Mouse (Mus musculus) limb, embryonic 15.5 days (tissue): ENCODE results near the gene Iyd. TPM values are rescaled to one million over a fixed set of nuclear protein-coding genes. Genes with fewer than 3 reads are reported as not detected.

Experiments
- ATAC-seq: fragments of 200-750 bp; cut with Nextera tagmentation; 2 replicates; pipeline ENCODE4 v1.8.0; 2017; ENCODE audit warnings: low read depth, moderate TSS enrichment; ENCODE audit not compliant: insufficient number of reproducible peaks, low FRiP score, low TSS enrichment
- H3K27ac ChIP-seq: fragments of 300-500 bp; sonication (generic); 2 replicates; pipeline ENCODE4 v1.5.1; 2015; ENCODE audit warnings: moderate library complexity, mild to moderate bottlenecking, inconsistent platforms
- H3K27me3 ChIP-seq: fragments of 300-500 bp; sonication (generic); 2 replicates; pipeline ENCODE4 v1.6.1; 2015; ENCODE audit warnings: inconsistent platforms
- H3K36me3 ChIP-seq: fragments of 300-500 bp; sonication (generic); 2 replicates; pipeline ENCODE4 v1.6.1; 2015; ENCODE audit warnings: inconsistent platforms
- H3K4me1 ChIP-seq: fragments of 300-500 bp; sonication (generic); 2 replicates; pipeline ENCODE4 v1.6.1; 2015; ENCODE audit warnings: inconsistent platforms
- H3K4me2 ChIP-seq: fragments of 300-500 bp; sonication (generic); 2 replicates; pipeline ENCODE4 v1.6.1; 2015; ENCODE audit warnings: mild to moderate bottlenecking, inconsistent platforms
- H3K4me3 ChIP-seq: fragments of 300-500 bp; sonication (generic); 2 replicates; pipeline ENCODE4 v1.5.1; 2015; ENCODE audit warnings: mild to moderate bottlenecking, inconsistent platforms
- H3K9ac ChIP-seq: fragments of 300-500 bp; sonication (generic); 2 replicates; pipeline ENCODE4 v1.6.1; 2015; ENCODE audit warnings: inconsistent platforms
- H3K9me3 ChIP-seq: fragments of 300-500 bp; sonication (generic); 2 replicates; pipeline ENCODE4 v1.6.1; 2016; ENCODE audit warnings: inconsistent platforms
- WGBS: fragments of 180-500 bp; shearing (Covaris S2); methylation state at CpG from one replicate; pipeline ENCODE4 v1.1.7; 2015; 5-methylcytosine and 5-hydroxymethylcytosine counted together
- polyA plus RNA-seq: library from polyadenylated mRNA; unstranded; fragments of >200 nt; fragmentation: Nextera tagmentation; extraction: Ambion mirVana; gene quantifications from 2 replicates; pipeline ENCODE4 v1.2.1, GENCODE M21; 2015

The Iyd gene
- polyA plus RNA-seq, 1 experiment from 2014 or later: 1.4 TPM

DNA sequence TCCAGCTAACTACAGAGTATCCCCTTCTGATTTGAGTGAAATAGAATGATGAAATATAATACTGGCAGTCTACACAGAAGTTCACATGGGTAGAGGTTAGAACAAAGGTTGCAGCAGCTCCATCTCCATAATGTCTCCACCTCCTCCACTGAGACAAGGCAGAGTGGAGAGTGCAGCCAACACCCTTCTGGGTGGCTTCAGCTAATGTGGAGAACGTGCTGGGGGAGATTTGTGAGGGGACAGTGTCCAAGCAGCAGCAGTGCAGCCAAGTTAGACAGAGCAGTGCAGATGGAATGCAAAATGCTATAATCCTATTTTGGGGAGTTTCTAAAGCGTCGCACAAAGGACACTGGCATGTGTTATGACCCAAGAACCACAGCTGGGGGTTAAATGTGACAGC is 16.5 kb downstream of the Iyd start:
- no peaks in the 10 kb centered on the region for H3K4me1 ChIP-seq
- 78% methylated on average over 3 of the region's 3 CpGs for WGBS
- no peaks in the 10 kb centered on the region for H3K9me3 ChIP-seq
- H3K4me3 ChIP-seq: no peak overlapping the region
- H3K4me2 ChIP-seq: no peak overlapping the region
- no peak overlapping the region for H3K9ac ChIP-seq
- H3K36me3 ChIP-seq: no peaks in the 10 kb centered on the region
- no peak for ATAC-seq
- no peaks in the 10 kb centered on the region for H3K27me3 ChIP-seq
- H3K27ac ChIP-seq: no peak overlapping the region

DNA sequence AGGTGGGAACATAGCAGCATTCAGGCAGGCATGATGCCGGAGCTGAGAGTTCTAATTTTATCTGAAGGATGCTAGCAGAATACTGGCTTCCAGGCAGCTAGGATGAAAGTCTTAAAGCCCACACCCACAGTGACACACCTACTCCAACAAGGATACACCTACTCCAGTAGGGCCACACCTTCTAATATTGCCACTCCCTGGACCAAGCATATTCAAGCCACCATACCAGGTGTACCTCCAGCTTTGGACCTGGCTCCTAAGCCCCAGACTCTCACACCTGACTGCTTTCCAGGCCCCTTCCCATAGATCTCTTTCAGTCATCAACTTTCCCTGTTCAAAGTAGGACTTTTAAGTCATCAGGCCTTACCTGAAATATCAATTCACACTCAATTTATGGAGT is 19.1 kb downstream of the Iyd start:
- ATAC-seq: no peak
- no peak overlapping the region for H3K4me2 ChIP-seq
- no peaks in the 10 kb centered on the region for H3K36me3 ChIP-seq
- H3K4me1 ChIP-seq: no peaks in the 10 kb centered on the region
- H3K4me3 ChIP-seq: no peak overlapping the region
- H3K27ac ChIP-seq: no peak overlapping the region
- H3K9ac ChIP-seq: no peak overlapping the region
- WGBS: 96% methylated on average over 1 of the region's 1 CpGs
- H3K27me3 ChIP-seq: no peaks in the 10 kb centered on the region
- H3K9me3 ChIP-seq: no peaks in the 10 kb centered on the region

DNA sequence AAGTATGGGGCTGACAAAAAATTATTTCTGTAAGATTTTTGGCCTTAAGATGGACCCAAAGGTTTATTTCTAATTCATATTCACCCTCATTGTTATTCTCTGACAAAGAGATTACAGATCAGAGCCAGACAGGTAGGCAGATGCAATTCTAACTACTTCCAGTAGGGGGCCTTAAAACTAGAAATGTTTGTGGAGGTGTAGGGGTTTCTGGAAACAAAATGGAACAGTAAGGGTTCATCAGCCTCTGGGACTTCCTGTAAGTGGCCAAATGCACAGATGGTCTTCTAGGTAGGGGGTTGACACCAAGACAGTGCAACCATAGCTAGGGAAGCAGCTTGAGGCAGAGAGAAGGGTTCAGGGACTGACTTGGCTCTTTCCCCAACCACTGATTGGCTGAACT is 22.1 kb downstream of the Iyd start:
- Histone ChIP-seq H3K9ac (no peak overlapping the region), H3K4me2 (no peak overlapping the region), H3K27ac (no peak overlapping the region), H3K9me3 (no peaks in the 10 kb centered on the region), H3K36me3 (no peaks in the 10 kb centered on the region), H3K4me3 (no peak overlapping the region), H3K4me1 (no peaks in the 10 kb centered on the region), H3K27me3 (no peaks in the 10 kb centered on the region)
- ATAC-seq: no peak

DNA sequence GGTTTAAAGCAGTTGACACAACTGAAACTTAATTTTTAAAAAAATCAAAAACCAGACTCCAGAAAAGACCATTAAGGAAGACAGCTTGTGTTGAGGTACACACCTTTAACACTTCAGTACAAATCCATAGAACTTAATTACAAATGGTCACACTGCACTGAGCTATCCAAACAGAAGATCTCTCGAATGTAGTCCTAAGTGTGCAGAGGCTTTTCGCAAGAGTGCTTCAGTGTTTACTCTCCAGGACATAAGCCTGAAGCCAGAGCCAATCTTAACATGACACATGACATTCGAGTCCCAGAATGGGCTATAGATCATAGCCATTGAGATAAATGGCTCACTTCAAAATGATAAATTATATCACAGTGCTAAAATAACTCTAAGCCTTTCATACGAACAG is 25.1 kb downstream of the Iyd start:
- no peaks in the 10 kb centered on the region for H3K9me3 ChIP-seq
- H3K9ac ChIP-seq: no peak overlapping the region
- 80% methylated on average over 4 of the region's 4 CpGs for WGBS
- H3K27me3 ChIP-seq: no peaks in the 10 kb centered on the region
- H3K27ac ChIP-seq: no peak overlapping the region
- H3K36me3 ChIP-seq: no peaks in the 10 kb centered on the region
- H3K4me2 ChIP-seq: no peak overlapping the region
- no peak for ATAC-seq
- H3K4me1 ChIP-seq: no peaks in the 10 kb centered on the region
- H3K4me3 ChIP-seq: no peak overlapping the region

DNA sequence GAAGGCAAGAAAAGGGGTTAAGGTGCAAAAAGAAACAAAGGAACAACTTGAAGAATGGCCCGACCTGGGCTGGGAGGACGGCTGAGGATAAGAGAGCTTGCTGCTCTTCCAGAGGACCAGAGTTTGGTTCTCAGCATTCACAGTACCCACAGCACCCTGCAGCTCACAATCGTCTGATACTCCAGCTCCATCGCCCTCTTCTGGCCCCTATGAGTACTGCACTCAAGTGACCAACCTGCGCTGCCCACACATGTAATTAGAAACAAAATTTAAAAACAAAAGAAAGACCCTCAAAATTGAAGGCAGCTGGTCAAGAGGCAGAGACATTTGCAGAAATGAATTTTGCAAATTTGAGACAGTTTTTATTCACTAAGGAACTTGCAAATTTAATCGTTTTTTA is 27.8 kb downstream of the Iyd start:
- ATAC-seq: no peak
- H3K4me2 ChIP-seq: no peak overlapping the region
- H3K36me3 ChIP-seq: no peaks in the 10 kb centered on the region
- no peak overlapping the region for H3K4me3 ChIP-seq
- no peaks in the 10 kb centered on the region for H3K27me3 ChIP-seq
- no peak overlapping the region for H3K9ac ChIP-seq
- H3K27ac ChIP-seq: no peak overlapping the region
- H3K4me1 ChIP-seq: peaks cover 2% of the 10 kb centered on the region; the same call in 1 of the 2 replicates
- 70% methylated on average over 6 of the region's 6 CpGs for WGBS
- H3K9me3 ChIP-seq: no peaks in the 10 kb centered on the region

DNA sequence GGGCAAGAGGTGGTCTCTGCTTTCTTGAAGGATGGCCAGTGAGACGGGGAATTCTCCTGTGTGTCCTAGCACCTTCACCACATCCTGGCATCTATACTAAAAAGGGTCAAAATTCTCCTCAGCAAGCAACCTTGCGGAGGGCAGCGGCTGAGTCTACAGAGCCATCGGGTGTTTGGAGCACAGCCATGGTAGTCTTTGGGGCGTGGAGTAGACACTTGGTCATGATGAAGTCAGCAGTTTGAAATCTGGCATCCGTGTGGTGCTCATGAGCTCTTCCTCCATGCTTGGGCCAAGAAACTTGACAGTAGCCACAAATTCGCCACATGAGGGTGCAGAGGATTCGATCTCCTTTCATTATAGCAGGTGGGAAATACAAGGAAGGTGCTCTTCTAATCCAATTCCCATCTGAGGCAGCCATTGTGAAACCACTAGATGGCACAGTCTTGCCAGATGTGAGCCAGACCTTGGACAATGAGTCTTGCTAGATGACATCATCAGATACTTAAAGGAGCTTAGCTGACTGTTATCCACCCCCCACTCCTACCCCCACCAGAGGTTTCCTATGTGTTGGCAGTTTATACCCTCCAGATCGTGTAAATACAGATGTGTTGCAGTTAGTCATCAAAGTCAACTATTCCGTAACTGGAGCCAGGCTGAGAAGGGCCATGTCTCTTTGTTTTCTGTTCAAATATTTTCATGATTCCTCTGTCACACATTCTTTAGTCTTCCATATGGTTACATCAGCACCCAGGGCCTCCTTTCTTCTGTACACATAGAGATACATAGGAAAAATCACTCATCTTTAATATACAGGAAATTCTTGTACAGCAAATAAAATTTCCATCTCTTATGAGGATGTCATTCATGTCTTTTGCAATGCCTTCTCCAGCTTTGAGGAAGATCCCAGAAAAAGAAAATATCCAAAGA is 32.9 kb downstream of the Iyd start:
- Histone ChIP-seq H3K9ac (no peak overlapping the region), H3K27me3 (no peaks in the 10 kb centered on the region), H3K4me3 (no peak overlapping the region), H3K27ac (no peak overlapping the region), H3K4me1 (peaks cover 3% of the 10 kb centered on the region; the same call in 1 of the 2 replicates), H3K36me3 (no peaks in the 10 kb centered on the region), H3K4me2 (no peak overlapping the region), H3K9me3 (no peaks in the 10 kb centered on the region)
- 59% methylated on average over 10 of the region's 10 CpGs for WGBS
- peak; percentile 69 for ATAC-seq

DNA sequence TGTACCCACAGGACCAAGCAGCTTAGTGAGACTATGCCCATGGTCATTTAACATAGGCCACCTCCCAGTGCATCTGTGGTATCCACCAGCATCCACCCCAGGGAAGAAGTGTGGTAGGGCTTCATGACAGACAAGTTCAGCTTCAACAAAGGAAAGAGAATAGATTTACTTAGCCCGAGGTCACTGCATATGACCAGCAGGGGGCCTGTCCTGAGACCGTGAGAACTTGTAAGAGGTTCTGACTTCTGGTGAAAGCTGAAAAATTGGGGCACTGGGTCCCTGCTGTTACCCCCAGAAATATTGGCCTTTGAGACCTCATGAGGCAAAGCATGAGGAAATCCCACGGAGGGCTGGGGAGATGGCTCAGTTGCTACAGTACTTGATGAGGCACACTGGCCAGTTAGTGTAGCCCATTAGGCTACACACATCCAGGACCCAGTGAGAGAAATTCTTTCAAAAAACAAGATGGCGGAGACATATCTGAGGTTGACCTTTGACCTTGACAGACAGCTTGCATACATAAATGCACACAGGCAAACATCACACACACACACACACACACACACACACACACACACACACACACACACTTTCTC is 34.0 kb downstream of the Iyd start:
- Histone ChIP-seq H3K27me3 (no peaks in the 10 kb centered on the region), H3K27ac (no peak overlapping the region), H3K9ac (no peak overlapping the region), H3K4me1 (peaks cover 3% of the 10 kb centered on the region; the same call in 1 of the 2 replicates), H3K4me2 (no peak overlapping the region), H3K4me3 (no peak overlapping the region), H3K36me3 (no peaks in the 10 kb centered on the region), H3K9me3 (no peaks in the 10 kb centered on the region)
- 73% methylated on average over 4 of the region's 4 CpGs for WGBS
- no peak for ATAC-seq

DNA sequence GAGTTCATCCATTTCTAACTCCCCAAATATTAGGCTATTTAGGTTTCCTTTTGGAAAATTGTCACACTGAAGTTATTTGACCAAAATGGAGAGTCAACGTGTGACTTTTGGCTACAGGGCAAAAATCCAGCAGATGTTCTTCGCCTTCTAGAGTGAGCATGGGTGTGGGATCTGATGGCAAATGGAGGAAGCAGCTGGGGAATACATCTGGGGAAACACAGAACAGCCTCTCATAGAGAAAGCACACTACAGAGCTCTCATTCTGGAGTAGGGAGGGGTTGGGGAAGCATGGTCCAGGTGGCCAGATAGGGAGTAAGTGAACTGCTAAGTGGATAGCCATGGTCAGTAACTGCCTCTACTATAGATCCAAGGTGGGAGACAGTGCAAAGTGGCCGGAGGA is 50.6 kb downstream of the Iyd start:
- ATAC-seq: no peak
- Histone ChIP-seq H3K4me2 (no peak overlapping the region), H3K27me3 (no peaks in the 10 kb centered on the region), H3K9ac (no peak overlapping the region), H3K9me3 (no peaks in the 10 kb centered on the region), H3K4me1 (peaks cover 8% of the 10 kb centered on the region; the same call in 1 of the 2 replicates), H3K27ac (no peak overlapping the region), H3K4me3 (no peak overlapping the region), H3K36me3 (no peaks in the 10 kb centered on the region)
- WGBS: 66% methylated on average over 3 of the region's 3 CpGs

DNA sequence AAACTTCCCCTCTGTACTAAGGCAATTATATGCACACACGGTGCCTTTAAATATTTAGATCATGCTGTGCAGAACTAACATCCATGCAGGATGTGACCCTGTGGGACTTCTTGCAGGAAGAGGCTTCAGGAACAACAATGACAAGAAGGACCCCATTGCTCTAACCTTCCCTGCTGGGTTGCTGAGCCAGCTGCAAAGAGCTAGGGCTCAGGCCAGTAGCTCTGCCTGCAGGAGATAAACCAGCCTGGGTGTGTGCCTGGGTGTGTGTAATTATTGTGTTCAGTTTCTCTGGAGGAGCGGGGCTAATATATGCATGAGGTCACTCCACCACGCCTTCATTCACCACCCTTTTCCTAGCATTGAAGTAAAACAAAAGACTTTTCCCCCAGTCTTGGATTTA is 51.8 kb downstream of the Iyd start:
- H3K4me2 ChIP-seq: no peak overlapping the region
- ATAC-seq: no peak
- no peak overlapping the region for H3K9ac ChIP-seq
- WGBS: 29% methylated on average over 3 of the region's 3 CpGs
- H3K4me3 ChIP-seq: no peak overlapping the region
- no peaks in the 10 kb centered on the region for H3K36me3 ChIP-seq
- peaks cover 8% of the 10 kb centered on the region; the same call in 1 of the 2 replicates for H3K4me1 ChIP-seq
- no peaks in the 10 kb centered on the region for H3K27me3 ChIP-seq
- no peaks in the 10 kb centered on the region for H3K9me3 ChIP-seq
- 0 out of 2 replicates have a peak overlapping the region, but pooled peaks have one; percentile 4 for H3K27ac ChIP-seq

DNA sequence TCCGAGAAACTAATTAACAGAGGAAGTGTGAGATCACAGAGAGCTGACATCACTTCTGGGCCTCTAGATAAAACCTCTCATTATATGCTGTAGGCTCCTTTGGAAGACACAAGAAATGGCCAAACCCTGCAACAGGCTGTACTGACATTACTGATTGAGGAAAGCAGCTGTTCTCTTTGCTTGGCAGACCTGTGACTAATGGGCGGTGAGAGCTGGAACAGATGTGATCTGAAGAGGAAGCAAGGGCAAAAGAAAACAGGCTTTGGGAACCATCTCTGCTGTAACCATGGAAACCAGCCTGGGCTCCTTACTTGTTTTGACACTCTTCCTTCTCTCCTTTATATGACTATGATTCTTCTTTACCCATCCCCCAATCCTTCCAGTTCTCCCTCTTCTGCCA is 56.7 kb downstream of the Iyd start:
- H3K4me2 ChIP-seq: no peak overlapping the region
- ATAC-seq: no peak
- no peaks in the 10 kb centered on the region for H3K9me3 ChIP-seq
- H3K4me1 ChIP-seq: peaks cover 2% of the 10 kb centered on the region; the same call in 1 of the 2 replicates
- H3K4me3 ChIP-seq: no peak overlapping the region
- H3K36me3 ChIP-seq: no peaks in the 10 kb centered on the region
- WGBS: 61% methylated on average over 2 of the region's 2 CpGs
- no peak overlapping the region for H3K9ac ChIP-seq
- no peaks in the 10 kb centered on the region for H3K27me3 ChIP-seq
- no peak overlapping the region for H3K27ac ChIP-seq

DNA sequence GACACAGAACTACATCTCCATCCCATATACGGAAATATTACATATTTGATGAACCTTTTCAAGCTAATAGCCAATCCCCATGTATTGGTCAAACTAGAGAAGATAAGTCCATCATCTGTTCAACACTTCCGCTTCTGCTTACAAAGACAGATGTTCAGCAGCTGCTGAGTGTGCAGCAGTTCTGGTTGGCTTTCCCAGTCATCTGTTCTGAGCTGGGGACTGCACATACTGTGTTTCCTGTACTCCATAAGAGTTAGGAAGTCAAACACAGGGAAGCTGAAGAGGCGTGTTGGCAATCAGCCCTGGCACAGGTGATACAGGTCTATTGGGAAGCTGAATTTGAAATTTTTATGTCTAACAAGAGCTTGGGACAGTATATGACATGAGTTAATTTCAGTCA is 57.7 kb downstream of the Iyd start:
- WGBS: 81% methylated on average over 3 of the region's 3 CpGs
- no peaks in the 10 kb centered on the region for H3K27me3 ChIP-seq
- H3K4me1 ChIP-seq: no peaks in the 10 kb centered on the region
- H3K4me2 ChIP-seq: no peak overlapping the region
- no peak overlapping the region for H3K27ac ChIP-seq
- H3K9me3 ChIP-seq: no peaks in the 10 kb centered on the region
- no peak for ATAC-seq
- no peak overlapping the region for H3K9ac ChIP-seq
- H3K36me3 ChIP-seq: no peaks in the 10 kb centered on the region
- H3K4me3 ChIP-seq: no peak overlapping the region
